Mouse (Mus musculus) ES-Bruce4 (cell line): ENCODE measurements at regions not wholly inside any gene's neighbourhood (a gene's known extent, or its start where the extent isn't known, plus 50 kb on each side); places are given as distances from the start of the nearest gene placed in this dataset.

Experiments
- EP300 ChIP-seq: IDR thresholded peaks from 2 replicates; pipeline ENCODE4 v1.6.1; 2011; ENCODE audit warnings: low read depth, low read length; ENCODE audit not compliant: insufficient read depth
- POLR2A ChIP-seq: IDR thresholded peaks from one replicate; pipeline ENCODE4 v1.8.1; 2011; ENCODE audit warnings: low read length; ENCODE audit not compliant: insufficient read depth

DNA sequence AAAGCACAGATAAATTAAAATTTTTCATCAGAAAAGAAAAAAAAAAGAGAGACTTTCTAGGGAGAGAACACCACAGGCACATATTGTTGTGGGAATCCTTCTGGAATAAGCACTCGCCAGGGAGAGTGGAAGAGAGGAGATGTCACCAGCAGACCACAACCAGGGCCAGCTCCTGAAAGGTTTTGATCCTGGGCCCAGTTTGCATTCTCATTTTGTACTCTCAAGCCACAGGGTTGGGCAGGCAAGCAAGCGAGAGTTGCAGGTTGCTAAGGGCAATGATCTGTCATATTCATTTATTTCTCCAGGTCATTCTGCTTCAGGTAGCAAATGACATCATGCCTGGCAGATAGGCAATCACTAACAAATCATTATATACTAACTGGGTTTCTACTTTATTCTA lies 52.9 kb upstream of the Slc1a1 start:
- TF ChIP-seq EP300 (no peak), POLR2A (no peak)
